Mouse (Mus musculus) urinary bladder, adult 18-20 months (tissue): ENCODE measurements around the gene Dhfr.

Source experiments
- DNase-seq, 2 experiments: peaks; one replicate each; pipeline ENCODE4 v3.0.0; 2022; ENCODE audit warnings: low spot score in 2 of 2, mixed read lengths in 2 of 2

Dhfr gene

DNA sequence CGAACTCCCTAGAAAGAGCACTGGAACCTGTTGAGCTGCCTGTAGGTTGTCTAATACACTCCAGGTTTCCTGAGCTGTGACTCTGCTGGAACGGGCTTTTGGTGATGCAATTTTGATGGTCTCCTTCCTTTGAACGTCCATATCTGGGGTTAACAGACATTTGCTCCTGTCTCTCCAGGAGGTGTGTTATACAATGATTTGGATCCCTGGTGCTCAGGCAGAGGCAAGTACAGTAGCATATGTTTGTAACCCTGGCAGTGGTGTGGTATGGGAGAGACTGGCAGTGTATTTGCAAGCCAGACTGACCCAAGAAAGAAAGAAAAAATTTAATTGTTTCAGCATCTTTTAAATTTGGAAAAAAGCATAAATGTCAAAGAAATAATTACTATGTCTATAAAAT, 32.8 kb downstream of the Dhfr start:
- DNase-seq, result no peak

DNA sequence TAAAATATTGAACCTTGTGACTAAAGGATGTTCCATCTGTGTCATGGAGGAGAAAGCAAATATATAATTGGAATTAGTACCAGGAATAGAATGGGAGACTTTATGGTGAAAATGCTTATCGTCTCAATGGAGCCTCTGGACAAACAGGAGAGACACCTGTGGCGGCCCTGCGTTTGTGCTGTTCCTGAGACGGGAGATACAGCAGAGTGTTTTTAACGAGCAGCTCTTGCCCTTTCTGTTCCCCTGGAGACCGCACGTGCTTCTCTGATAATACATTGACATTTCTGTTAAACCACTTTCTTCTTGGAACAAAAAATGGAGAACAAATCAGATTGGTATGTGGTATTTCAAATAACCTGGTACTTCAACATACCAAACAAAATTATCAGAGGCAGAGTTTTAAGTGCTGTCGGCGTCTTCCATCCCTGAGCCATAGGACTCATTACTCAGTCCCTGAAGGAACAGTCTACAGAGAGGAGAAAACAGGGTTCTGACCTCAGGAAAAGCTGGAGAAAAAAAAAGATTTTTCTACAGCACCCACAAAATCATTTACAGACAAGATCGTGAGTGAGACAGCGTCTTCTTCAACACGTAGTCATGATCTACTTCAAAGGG, 38.6 kb downstream of the Dhfr start:
- no peak for DNase-seq

DNA sequence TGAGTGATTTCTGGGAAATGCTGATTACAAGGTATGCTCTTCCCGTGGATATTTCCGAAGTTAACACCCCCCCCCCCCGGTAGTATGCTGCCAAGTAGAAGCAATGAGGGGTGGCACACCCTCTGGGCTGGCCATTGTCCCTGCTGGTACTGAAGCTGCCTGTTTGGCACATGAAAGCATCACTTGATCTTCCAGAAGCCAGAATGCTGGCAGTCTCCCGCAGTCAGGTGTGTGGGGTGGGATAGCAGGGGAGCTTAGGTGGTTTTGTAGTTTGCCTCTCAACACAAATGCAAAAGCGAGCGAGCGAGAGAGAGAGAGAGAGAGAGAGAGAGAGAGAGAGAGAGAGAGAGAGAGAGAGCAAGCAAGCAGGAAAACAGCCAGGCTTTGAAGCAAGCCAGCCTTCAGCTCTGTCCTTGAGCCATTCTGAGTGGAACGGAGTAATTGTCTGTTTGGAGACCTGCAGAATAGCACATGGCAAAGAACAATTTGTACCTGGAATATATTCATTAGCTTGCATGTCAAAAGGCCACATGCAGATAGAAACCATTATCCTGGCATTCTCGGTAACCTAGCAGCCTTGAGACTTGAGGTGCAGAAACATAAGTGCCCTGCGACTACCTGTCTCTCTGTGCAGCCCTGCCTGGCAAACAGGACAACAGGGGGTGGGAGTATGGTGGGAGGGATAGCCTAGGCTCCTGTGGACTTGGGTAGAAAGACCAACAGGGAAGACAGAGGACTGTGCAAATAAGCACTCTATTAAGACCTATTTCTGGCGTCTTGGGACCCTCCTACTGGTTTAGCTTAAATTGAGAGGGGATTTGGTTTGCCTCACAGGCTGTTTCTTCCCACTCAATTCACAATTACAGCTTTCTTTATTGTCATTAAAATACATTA, 44.2 kb downstream of the Dhfr start:
- DNase-seq, result no peak

DNA sequence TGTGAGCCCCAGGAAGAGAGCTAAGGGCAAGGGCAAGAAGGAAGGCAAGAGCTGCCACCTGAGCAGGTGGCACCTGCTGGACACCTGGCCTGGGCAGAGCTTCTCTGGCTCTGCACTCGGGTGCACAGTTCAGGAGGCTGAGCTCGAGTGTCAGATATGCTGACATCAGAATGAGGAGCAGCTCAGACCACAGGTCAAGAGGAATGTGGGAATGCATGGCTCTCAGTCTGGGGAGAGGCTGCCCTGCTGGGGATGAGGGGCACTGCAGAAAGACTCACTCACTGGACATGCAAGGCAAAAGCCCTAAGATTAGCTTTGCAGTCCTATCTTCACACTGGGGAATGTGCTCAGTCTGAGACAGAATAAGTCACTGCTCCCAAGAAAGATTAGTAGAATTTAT, 47.5 kb downstream of the Dhfr start:
- no peak for DNase-seq

DNA sequence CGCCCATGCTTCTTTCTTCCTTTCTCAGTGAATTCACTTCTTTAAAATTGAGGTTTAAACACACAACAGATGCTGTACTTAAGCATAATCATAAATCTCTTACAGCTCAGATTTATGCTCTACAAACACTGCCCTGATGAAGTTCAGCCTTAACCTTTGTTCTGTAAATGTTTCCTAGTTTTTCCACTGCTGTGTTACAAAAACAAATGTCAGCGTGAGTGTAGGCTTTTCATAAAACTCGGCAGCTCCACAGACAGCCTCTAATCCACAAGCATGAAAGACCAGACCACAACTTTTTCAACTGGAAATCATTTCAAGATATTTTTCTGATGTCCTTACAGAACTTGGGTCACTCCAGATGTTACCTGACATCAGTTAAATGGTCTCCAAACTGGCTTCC, 49.0 kb downstream of the Dhfr start:
- DNase-seq, result no peak

DNA sequence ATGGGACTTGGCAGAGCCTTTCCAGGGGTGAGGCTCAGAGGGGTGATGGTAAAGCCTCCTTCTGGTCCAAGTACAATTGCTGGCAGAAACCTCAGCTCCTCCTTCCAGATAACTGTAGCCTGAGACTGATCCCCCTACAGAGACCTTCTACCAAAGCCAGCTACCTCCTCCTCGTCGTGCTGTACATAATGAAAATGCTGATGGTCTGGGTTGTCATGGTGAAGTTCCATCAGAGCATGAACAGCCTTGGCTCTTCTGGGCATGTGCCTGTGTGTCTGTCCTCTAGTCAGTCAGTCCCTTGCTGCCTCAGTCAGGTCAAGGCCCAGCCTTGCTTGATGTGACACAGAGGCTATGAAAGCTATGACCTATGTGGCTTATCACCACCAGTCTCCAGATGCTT, 56.0 kb downstream of the Dhfr start:
- no peak for DNase-seq

DNA sequence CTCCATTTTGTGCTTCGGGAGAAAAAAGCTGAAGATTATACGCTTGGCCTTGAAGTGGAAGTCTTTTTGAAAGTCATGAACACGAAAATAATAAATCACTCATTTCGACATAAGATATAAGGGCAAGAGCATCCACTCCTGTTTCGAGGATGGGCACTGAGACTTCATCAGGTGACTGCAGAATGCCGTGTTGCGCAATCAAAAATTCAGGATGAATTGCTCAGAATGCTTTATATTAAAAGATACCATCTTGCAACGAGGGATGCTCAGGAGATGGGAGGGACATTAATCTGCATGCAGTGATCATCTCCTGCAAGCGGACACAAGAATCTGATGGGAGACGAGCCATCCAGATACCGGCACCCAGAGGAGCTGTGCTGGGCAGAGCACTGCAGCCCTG, 65.1 kb downstream of the Dhfr start:
- no peak for DNase-seq

DNA sequence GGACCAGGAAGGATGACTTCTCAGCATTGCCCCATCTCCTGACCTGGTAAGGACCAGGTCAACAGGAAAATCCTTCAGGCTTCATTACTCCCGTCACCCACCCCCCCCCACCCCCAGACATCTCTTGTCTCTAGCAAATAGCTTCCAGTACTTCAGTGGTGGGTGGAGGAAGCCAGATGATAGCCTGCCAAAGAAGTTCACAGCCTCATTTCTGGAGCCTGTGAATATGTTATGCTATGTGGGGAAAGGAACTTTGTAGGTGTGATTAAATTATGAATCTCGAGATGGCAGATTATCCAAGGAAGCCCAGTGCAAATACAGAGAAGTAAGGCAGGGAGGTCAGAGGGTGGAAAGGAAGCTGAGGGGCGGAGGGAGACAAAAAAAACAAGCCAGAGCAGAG, 69.2 kb downstream of the Dhfr start:
- no peak for DNase-seq

DNA sequence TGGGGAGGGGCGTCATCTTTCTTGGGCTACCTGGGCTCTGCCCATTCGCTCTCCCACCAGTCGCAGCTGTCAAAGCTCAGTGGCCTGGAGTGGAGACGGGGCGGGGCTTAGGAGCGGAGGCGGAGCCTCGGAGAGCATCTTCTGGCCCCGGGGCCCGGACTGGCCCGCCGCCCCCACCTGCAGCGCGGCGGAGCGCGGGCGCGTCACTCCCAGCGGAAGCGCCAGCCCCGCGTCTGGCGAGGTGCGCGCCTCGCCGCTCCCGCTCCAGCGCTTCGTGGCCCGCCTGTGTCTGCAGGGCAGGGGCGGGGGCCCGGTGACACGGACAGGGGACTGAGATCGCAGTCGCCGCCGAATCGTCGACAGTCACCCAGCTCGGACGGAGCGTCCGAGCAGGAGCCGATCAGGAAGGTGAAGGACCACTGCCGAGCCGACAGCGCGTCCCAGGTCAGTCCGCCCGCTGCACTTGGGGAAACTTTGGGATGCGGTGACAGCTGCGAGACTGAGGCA, 71.3 kb downstream of the Dhfr start, which contains the start of gene Ankrd34b:
TSS of gene Ankrd34b (plus strand) at position 139 of the 507 bp plus-strand sequence.
- peak in 1 of 2 experiments; percentile 8 for DNase-seq

DNA sequence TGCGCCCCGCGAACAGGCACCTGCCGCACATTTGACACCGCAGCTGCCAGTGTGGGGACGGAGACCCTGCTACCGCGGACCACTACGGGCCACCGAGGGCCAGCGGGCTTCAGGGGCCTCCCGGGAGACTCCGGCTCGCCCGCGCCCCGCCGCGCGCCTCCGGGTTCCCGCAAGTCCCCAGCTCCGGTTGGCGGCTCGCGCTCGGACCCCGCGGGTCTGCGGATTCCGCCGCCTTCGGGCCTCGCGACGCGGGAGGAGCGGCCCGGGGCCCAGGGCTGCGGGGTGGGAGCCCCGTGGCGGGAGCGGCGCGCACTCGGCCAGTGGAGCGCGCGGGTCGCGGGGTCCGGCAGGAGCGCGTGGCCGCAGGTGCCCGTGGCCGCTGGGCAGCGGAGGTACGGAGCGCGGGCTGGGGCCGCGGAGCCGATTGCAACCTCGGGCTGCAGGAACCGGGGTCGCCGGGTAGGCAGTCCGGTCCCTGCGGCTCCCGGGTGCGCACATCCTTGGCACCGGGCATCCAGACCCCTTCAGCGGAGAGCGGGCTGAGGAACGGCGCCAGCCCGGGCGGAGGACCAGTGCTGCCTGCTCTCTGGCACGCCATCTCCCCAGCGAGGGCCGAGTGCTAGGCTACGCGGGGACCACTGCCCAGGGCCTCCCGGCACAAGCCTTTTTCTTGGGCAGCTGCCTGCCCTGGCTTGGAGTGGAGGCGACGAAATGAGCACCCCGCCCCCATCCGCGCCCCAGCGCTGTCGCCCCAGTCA, 71.9 kb downstream of the Dhfr start:
- peak in 1 of 2 experiments; percentile 4 for DNase-seq

DNA sequence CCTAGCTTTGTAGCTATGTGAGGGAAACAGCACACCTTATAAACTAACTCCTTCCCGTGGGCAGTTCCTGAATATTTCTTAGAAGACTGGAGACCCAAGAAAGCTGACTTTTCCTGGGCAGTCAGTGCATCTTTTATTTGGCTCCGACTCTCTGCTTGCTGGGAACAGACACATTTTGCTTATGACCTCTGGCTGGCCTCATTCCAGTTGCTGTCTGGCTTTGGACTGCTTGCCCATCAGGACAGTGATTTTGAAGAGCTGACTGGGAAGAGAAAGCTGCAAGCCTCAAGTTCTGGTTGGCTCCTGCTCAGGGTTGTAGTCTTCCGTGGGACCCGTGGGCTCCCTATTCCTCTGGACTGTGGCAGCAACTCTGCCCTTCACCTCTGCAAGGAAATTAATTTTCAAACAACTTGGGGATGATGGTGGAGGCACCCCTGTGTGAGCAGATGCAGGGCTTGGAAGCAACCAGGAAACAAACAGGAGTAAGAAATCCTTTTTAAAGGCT, 72.9 kb downstream of the Dhfr start:
- no peak for DNase-seq
